Mouse (Mus musculus) B cell, adult (primary cell): Measurements from ENCODE around the gene Wfdc15a. TPM values are rescaled to one million over a fixed set of nuclear protein-coding genes. Genes with fewer than 3 reads are reported as not detected.

Source experiments
- total RNA-seq: library from RNA; stranded (reverse); gene quantifications from 4 replicates; pipeline ENCODE4 v1.2.4, GENCODE M21; 2023; ENCODE audit not compliant: inconsistent age

The Wfdc15a gene
- total RNA-seq: not detected in 4 replicates

DNA sequence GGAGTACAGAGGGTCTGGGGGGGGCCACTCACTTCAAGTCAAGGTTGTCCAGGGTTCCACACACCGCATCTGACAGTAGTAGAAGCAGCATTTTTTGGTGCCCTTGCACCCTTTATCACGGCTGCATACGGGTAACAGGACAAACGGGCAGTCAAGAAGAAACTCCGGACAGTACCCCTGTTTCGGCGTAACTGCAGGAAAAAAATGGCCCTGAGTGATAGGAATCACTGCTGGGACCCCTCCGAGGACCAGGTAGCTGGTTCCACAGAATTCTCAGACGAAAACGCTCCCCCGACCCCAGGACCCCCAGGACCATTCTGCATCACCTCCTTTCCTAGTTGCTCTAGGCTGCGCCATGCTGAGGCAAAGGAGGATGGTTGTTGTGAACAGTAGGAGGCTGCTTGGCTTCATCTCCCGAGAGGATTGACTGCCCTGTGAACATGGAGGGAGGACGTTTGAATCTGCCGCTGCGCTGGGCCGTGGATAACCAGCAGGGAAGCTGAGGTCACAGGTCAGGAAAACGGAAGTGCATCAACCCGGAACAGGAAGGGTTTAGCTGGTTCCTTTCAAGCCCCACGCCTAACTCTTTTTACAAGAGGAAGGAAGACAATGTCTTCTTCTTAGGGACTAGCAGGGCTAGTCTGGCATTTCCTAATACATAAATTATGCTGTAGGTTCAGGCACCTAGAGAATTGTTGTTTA is at the start of gene Wfdc15a:
TSS of gene Wfdc15a (minus strand) at position 505 of the 702 bp plus-strand sequence.

DNA sequence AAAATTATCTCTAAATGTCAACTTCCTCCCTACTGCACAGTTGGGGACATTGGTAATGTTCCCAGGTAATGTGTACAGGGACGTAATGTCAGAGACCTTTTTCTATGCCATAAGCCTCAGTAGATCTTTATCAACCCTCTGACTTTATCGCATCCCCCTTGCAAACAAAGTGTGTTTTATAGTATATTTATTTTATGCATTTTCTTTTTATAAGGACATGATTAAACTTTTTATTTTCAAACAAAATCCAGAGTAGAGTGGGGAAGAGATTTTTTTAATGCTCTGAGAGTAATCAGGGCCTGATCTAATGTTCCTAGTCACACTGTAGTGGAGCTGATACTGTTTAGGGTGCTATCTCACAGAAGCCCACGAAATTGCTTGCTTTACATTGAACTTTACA is 38.4 kb upstream of the Wfdc15a start, which contains the start of gene Svs2:
TSS of gene Svs2 (minus strand) at position 101 of the 400 bp plus-strand sequence.

DNA sequence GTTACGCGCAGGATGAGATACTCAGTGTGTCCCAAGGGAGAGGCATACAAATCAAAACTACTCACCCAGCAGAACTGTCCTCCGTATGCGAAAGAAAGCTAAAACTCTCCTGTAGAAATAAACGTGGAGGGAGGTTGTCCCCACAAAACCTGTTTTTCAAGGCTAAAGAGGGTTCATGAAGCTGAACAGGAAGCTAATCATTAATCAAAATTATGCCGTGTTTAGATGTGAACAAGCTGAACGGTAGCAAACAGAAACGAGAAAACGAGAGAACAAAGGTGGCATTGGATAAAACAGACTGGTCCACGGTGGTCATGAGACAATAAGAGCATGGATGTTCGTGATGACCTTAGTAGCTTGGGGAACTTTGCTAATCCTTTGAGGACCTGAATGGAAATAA is 21.6 kb upstream of the Wfdc15a start, which contains the start of gene Wfdc15b:
TSS of gene Wfdc15b (minus strand) at position 139 of the 400 bp plus-strand sequence.

DNA sequence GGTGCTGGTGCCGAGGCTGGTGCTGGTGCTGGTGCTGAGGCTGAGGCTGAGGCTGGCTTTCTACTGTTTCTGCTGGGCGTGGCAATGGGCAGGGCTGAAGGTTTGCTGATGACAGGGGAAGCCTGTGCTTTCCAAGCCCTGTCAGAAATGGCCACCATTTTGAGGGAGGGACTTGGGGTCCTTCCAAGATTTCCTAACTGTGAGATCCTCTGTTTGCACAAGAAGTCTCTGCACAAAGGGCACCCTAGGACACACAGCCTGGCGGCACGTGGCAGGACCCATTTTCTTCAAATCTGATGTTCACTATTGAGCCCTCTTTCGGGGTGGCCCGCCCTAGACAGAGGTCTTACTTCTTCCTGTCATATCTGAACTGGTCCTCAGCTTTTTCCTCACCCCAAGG is 9.4 kb downstream of the Wfdc15a start, which contains the start of gene Wfdc12:
TSS of gene Wfdc12 (minus strand) at position 33 of the 400 bp plus-strand sequence.

DNA sequence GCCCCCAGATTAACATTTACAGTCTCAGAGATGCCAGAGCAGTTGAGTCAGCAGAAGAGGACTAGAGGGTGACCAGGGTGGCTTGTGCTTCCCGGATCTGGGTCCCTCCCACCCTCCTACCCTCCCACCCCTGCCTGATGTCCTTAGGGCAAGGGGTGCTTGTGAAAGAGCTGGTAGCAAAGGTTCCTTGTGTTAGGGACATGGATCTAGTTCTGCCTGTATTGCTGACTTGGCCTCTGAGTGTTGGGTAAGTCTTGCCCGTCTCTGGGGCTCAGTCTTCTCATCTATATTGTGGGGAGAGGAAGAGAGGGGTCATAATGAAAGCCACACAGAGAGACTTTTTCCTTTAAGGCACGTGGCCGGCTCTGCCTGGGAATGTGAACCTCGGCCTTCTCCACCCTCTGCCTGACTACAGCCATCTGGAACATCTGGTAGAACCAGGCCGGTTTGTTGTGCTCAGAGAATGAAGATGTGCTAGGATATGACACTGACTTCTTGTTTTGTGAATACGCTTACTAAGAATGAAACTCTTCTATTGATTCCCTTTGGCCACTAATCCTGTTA is 17.2 kb downstream of the Wfdc15a start, which contains the start of gene Wfdc5:
TSS of gene Wfdc5 (minus strand) at position 51 of the 564 bp plus-strand sequence.

DNA sequence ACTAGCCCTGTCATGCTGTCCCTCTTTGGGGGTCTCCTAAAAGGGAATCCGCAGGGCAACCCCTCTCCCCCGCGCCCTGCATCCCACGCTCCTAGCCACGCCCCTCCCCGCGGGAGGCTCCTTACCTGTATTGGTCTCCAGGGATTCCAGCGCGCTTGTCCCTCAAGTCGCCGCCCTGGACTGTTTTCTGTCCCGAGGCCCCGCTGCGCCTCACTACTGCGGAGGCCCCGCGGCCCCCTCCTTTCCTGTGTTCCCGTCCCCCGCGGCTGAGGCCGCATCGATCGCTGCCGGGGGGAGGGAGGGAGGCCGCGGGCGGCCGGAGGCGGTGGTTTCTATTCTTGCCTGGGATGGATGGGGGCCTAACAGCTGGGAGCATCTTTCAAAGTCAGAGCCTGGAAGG is 29.0 kb downstream of the Wfdc15a start, which contains the start of gene Kcns1:
TSS of gene Kcns1 (minus strand) at position 212 of the 400 bp plus-strand sequence.

Other genes starting within 250 kb of the Wfdc15a start
- 104 to 114 TPM (median 108 TPM) in 4 replicates for gene Ywhab, start 205.2 kb downstream of the Wfdc15a start, total RNA-seq
- gene Pabpc1l, start 174.7 kb downstream of the Wfdc15a start, total RNA-seq: 2.7 to 4.5 TPM (median 3.1 TPM) in 4 replicates
- 199 to 244 TPM (median 233 TPM) in 4 replicates for gene Stk4, start 129.8 kb downstream of the Wfdc15a start, total RNA-seq
- 76.7 to 79.8 TPM (median 78.3 TPM) in 4 replicates for gene Tomm34, start 129.0 kb downstream of the Wfdc15a start, total RNA-seq
- gene Kcns1, start 29.0 kb downstream of the Wfdc15a start, total RNA-seq: not detected in 4 replicates
- not detected in 4 replicates for gene Wfdc5, start 17.4 kb downstream of the Wfdc15a start, total RNA-seq
- not detected in 4 replicates for gene Wfdc12, start 9.5 kb downstream of the Wfdc15a start, total RNA-seq
- not detected in 4 replicates for gene Wfdc15b, start 21.5 kb upstream of the Wfdc15a start, total RNA-seq
- gene Svs2, start 38.3 kb upstream of the Wfdc15a start, total RNA-seq: not detected in 4 replicates
- gene Svs3b, start 56.5 kb upstream of the Wfdc15a start, total RNA-seq: not detected in 4 replicates
- not detected in 4 replicates for gene Svs4, start 78.3 kb upstream of the Wfdc15a start, total RNA-seq
- not detected in 4 replicates for gene Svs3a, start 89.1 kb upstream of the Wfdc15a start, total RNA-seq
- gene Svs6, start 116.6 kb upstream of the Wfdc15a start, total RNA-seq: not detected in 4 replicates
- gene Svs5, start 132.6 kb upstream of the Wfdc15a start, total RNA-seq: 1.7 TPM in 1 of 4 replicates, not detected in the others
- gene Slpi, start 189.0 kb upstream of the Wfdc15a start, total RNA-seq: 6.4 to 8.2 TPM (median 6.7 TPM) in 4 replicates
- gene Rbpjl, start 203.0 kb upstream of the Wfdc15a start, total RNA-seq: 0.24 to 0.69 TPM (median 0.34 TPM) in 4 replicates
- 0.35 to 0.83 TPM (median 0.39 TPM) in 3 of 4 replicates, not detected in the other for gene Matn4, start 205.0 kb upstream of the Wfdc15a start, total RNA-seq
- gene Sdc4, start 243.8 kb upstream of the Wfdc15a start, total RNA-seq: 173 to 196 TPM (median 177 TPM) in 4 replicates